Mouse (Mus musculus) liver, embryonic 14.5 days (tissue): ENCODE measurements around the gene Zfp512b. TPM values are rescaled to one million over a fixed set of nuclear protein-coding genes. Genes with fewer than 3 reads are reported as not detected.

Experiments
- ATAC-seq: fragments of 200-750 bp; cut with Nextera tagmentation; 2 replicates; pipeline ENCODE4 v1.8.0; 2017; ENCODE audit warnings: moderate number of reproducible peaks, mild to moderate bottlenecking, moderate library complexity; ENCODE audit not compliant: insufficient read depth
- DNase-seq, 3 experiments: peaks; one replicate each; pipeline ENCODE4 v3.0.0-alpha.2; 2012 to 2013; ENCODE audit warnings: low read depth in 3 of 3, low spot score in 3 of 3
- H3K27ac ChIP-seq: fragments of 300-500 bp; sonication (generic); 2 replicates; pipeline ENCODE4 v1.5.1; 2014; ENCODE audit warnings: moderate library complexity, mild to moderate bottlenecking, control low read depth, inconsistent platforms
- H3K27me3 ChIP-seq: fragments of 300-500 bp; sonication (generic); 2 replicates; pipeline ENCODE4 v1.6.1; 2014; ENCODE audit warnings: mild to moderate bottlenecking, low read length, moderate library complexity; ENCODE audit not compliant: control insufficient read depth, insufficient read depth
- H3K36me3 ChIP-seq: fragments of 300-500 bp; sonication (generic); replicated peaks from 2 replicates; pipeline ENCODE4 v1.6.1; 2014; ENCODE audit warnings: low read depth; ENCODE audit not compliant: control insufficient read depth, insufficient read depth
- H3K4me1 ChIP-seq, 2 experiments: fragments of 200-500 bp in 1 of 2; fragments of 300-500 bp in 1 of 2; sonication (generic) in 1 of 2; replicated peaks; 2 replicates each; pipeline ENCODE4 v1.6.1; 2012 to 2014; ENCODE audit warnings: antibody characterized with exemption in 1 of 2, inconsistent platforms in 1 of 2, low read length in 1 of 2; ENCODE audit not compliant: control insufficient read depth in 2 of 2, insufficient read depth in 2 of 2
- H3K4me2 ChIP-seq: fragments of 300-500 bp; sonication (generic); 2 replicates; pipeline ENCODE4 v1.6.1; 2014; ENCODE audit warnings: low read depth, mild to moderate bottlenecking, control low read depth, moderate library complexity
- H3K4me3 ChIP-seq, 2 experiments: fragments of 200-500 bp in 1 of 2; fragments of 300-500 bp in 1 of 2; sonication (generic) in 1 of 2; 2 replicates each; pipeline ENCODE4 v1.5.1; 2012 to 2014; ENCODE audit warnings: low read depth in 2 of 2, low read length in 2 of 2, mild to moderate bottlenecking in 2 of 2, control low read depth in 1 of 2, inconsistent platforms in 1 of 2, moderate library complexity in 1 of 2; ENCODE audit not compliant: insufficient read depth in 1 of 2
- H3K9ac ChIP-seq: fragments of 300-500 bp; sonication (generic); replicated peaks from 2 replicates; pipeline ENCODE4 v1.6.1; 2014; ENCODE audit warnings: mild to moderate bottlenecking, control low read depth, moderate library complexity
- H3K9me3 ChIP-seq: fragments of 300-500 bp; sonication (generic); 2 replicates; pipeline ENCODE4 v1.6.1; 2016; ENCODE audit warnings: low read length, mixed read lengths; ENCODE audit not compliant: control insufficient read depth
- CTCF ChIP-seq: IDR thresholded peaks from 2 replicates; pipeline ENCODE4 v1.5.1; 2016; ENCODE audit warnings: antibody characterized with exemption, low read depth, control low read depth
- EP300 ChIP-seq: IDR thresholded peaks from 2 replicates; pipeline ENCODE4 v1.6.1; 2016; ENCODE audit warnings: antibody characterized with exemption, low read depth
- WGBS: fragments of 180-500 bp; shearing (Covaris S2); extraction: QIAGEN DNeasy Blood & Tissue Kit; methylation state at CpG from one replicate; pipeline ENCODE4 v1.1.7; 2014; ENCODE audit not compliant: insufficient replicate concordance; 5-methylcytosine and 5-hydroxymethylcytosine counted together
- polyA plus RNA-seq, 2 experiments: library from polyadenylated mRNA; depleted of rRNA in 1 of 2; stranded (reverse) in 1 of 2; unstranded in 1 of 2; fragments of >200 nt; fragmentation: Nextera tagmentation in 1 of 2; extraction: Ambion mirVana in 1 of 2; gene quantifications; 2 replicates each; pipeline versions ENCODE4 v1.2.1 to v1.2.3; 2012 to 2014

Gene Zfp512b
- polyA plus RNA-seq, 2 experiments = 4.4 to 9.5 TPM

DNA sequence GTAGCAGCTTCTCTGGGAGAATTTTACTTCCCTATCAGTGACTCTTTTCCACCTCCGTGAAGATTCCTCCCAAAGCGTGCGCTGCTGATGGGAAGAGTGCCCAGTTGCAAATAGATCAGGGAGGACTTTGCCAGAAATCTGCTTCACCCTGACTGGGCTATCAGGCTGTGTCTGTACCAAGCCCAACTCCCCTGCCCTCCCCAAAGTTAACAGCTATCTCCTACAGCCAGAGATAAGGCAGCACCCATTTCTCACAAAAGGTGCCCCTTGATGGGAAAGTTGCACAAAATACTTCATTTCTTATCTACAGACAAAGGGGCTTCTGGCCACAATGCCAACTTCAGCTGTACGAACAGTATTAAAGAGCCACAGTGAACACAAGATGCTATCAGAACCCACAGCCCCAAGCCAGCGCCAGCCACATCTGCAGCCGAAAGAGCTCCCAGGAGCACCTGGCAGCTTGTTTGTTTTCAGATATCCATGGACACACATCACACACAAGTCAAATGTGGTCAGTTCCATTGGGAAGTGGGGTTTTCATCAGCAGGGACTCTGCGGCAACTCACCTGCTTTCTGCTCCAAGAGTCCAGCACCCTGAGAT, 14.5 kb downstream of the Zfp512b start:
- ATAC-seq (peak; percentile 44; the same call in 1 of the 2 replicates), DNase-seq (peak in 2 of 3 experiments; percentile 47 to 50)
- H3K9me3 ChIP-seq = no peaks in the 10 kb centered on the region
- peak overlapping the region; percentile 56 for H3K4me2 ChIP-seq
- H3K4me3 ChIP-seq = peak overlapping the region in 1 of 2 experiments; percentile 10; a peak in 2 of 4 replicates
- H3K9ac ChIP-seq = peak overlapping the region; percentile 45
- TF ChIP-seq EP300 (peak; percentile 74), CTCF (no peak)
- H3K4me1 ChIP-seq = peaks cover 37 to 51% of the 10 kb centered on the region in 2 experiments
- no peaks in the 10 kb centered on the region; the same call in 1 of the 2 replicates for H3K36me3 ChIP-seq
- 30% methylated on average over 7 of the region's 7 CpGs for WGBS
- no peaks in the 10 kb centered on the region for H3K27me3 ChIP-seq
- peak overlapping the region; percentile 64 for H3K27ac ChIP-seq

DNA sequence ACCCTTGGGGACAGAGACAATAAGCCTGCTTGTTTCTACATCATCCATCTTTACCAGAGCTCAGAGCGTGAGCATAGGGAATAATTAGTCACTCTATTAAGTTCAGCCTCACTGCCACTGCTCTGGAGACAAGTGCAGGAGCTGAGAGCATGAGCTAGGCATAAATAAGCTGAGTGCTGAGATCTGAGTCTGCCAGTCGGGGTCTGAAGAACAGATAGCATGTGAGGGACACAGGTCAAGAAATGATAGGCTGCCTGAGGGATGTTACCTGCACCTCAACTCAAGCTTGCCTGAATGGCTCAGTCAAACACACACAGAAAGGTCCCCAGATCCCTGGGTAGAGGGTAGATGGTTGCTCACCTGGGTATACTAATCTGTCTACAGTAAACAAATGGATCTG, 15.5 kb downstream of the Zfp512b start:
- H3K4me3 ChIP-seq = no peak overlapping the region
- DNase-seq (no peak), ATAC-seq (no peak)
- no peaks in the 10 kb centered on the region for H3K27me3 ChIP-seq
- H3K9ac ChIP-seq = no peak overlapping the region; the same call in 1 of the 2 replicates
- 44% methylated on average over 2 of the region's 2 CpGs for WGBS
- peaks cover 35 to 49% of the 10 kb centered on the region in 2 experiments for H3K4me1 ChIP-seq
- H3K27ac ChIP-seq = peak overlapping the region; percentile 39; the same call in 1 of the 2 replicates
- H3K36me3 ChIP-seq = no peaks in the 10 kb centered on the region; the same call in 1 of the 2 replicates
- no peak for TF ChIP-seq CTCF
- peak; percentile 22; the same call in 1 of the 2 replicates for TF ChIP-seq EP300
- H3K9me3 ChIP-seq = no peaks in the 10 kb centered on the region
- H3K4me2 ChIP-seq = peak overlapping the region; percentile 56

DNA sequence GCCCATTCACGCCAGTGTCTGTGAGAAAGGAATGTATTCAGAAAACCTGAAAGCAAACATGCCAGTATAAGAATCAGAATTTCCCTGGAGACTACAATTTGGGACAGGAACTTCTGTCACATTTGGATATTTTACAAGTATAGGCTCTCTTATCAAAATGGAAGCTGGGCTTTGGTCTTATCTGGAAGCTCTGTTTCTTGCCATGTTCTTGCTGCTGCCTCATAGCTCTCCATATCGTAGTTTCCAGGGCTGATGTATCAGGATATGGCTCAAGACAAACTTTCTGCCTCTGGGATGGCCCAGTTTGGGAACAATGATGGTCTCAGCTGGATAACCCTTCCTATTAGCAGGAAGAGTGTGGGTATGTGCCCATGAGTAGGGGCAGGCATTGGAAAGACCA, 16.0 kb downstream of the Zfp512b start:
- WGBS = 51% methylated on average over 2 of the region's 2 CpGs
- Histone ChIP-seq H3K9me3 (no peaks in the 10 kb centered on the region), H3K4me3 (no peak overlapping the region), H3K4me1 (peaks cover 34 to 47% of the 10 kb centered on the region in 2 experiments), H3K27ac (peak overlapping the region; percentile 39), H3K36me3 (no peaks in the 10 kb centered on the region; the same call in 1 of the 2 replicates), H3K9ac (no peak overlapping the region; the same call in 1 of the 2 replicates), H3K4me2 (peak overlapping the region; percentile 56), H3K27me3 (no peaks in the 10 kb centered on the region)
- TF ChIP-seq CTCF (no peak), EP300 (peak; percentile 60)
- ATAC-seq (no peak), DNase-seq (no peak)

DNA sequence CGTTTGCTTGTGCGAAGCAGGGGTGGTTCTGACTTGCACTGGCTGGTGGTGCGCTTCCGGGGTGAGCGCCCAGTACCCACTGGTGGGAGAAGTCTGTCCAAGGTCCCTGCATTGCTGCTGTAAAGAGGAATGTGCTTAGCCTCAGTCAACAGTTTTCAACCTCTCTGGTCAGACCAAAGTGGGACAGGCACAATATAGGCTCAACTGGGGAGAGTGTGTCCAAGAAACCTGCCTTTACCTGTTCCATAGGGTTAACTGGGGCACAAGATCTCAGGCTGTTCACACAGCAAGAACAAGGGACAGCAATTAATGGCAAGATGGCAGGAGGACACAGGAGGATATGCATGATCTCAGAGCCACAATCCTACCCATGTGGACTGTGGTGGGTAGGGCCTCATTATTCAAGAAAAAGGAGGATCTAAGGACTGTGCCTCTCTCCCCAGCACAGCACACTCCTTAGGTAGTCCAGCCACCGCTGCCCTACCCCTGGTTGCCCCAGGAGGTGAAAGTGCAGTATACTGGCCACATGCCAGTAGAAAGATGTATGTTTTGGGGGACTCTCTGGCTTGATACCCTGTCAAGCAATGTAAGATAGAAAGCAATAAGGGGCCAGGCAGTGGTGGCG, 17.6 kb downstream of the Zfp512b start:
- Histone ChIP-seq H3K4me2 (no peak overlapping the region), H3K27me3 (no peaks in the 10 kb centered on the region), H3K4me3 (no peak overlapping the region), H3K36me3 (no peaks in the 10 kb centered on the region; the same call in 1 of the 2 replicates), H3K27ac (no peak overlapping the region), H3K9ac (no peak overlapping the region), H3K9me3 (no peaks in the 10 kb centered on the region), H3K4me1 (peaks cover 35 to 42% of the 10 kb centered on the region in 2 experiments)
- ATAC-seq (no peak), DNase-seq (no peak)
- 87% methylated on average over 7 of the region's 7 CpGs for WGBS
- TF ChIP-seq CTCF (no peak), EP300 (no peak)

DNA sequence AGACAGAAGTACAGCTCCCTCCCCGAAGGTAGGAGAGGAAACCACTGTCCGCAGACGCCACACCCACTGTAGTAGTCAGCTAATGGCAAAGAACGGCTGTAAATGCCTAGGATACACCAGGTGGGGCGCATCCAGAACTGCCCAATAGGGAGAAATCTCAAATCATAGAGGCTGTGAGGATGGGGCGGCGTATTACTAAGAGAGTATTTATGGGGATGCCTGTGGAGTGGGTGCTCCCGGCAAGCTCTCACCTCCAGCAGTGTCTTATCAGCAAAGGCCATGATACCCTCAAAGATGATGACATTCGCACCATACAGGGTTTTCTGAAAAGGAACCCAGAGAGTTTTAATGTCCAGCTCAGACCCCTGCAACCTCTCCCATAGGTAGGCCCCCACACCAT, 18.6 kb downstream of the Zfp512b start:
- Histone ChIP-seq H3K27me3 (no peaks in the 10 kb centered on the region), H3K9ac (no peak overlapping the region), H3K36me3 (no peaks in the 10 kb centered on the region; the same call in 1 of the 2 replicates), H3K9me3 (no peaks in the 10 kb centered on the region), H3K4me1 (peaks cover 32 to 36% of the 10 kb centered on the region in 2 experiments), H3K4me2 (no peak overlapping the region), H3K27ac (no peak overlapping the region), H3K4me3 (no peak overlapping the region)
- TF ChIP-seq EP300 = no peak
- no peak for TF ChIP-seq CTCF
- ATAC-seq = no peak
- DNase-seq = no peak
- 63% methylated on average over 9 of the region's 9 CpGs for WGBS
